Mouse (Mus musculus) liver, embryonic 12.5 days (tissue): ENCODE data around the gene B020031M17Rik. TPM values are rescaled to one million over a fixed set of nuclear protein-coding genes. Genes with fewer than 3 reads are reported as not detected.
"Not testable (repeated sequence)": the region's sequence is repeated elsewhere in the genome, so short reads cannot be mapped to it uniquely, and the experiment has no call there.

Source experiments
- ATAC-seq: fragments of 200-750 bp; cut with Nextera tagmentation; 2 replicates; pipeline ENCODE4 v1.8.0; 2017; ENCODE audit warnings: moderate number of reproducible peaks, mild to moderate bottlenecking, moderate library complexity
- H3K27ac ChIP-seq: fragments of 300-500 bp; sonication (generic); 2 replicates; pipeline ENCODE4 v1.5.1; 2016; ENCODE audit warnings: mild to moderate bottlenecking
- H3K27me3 ChIP-seq: fragments of 300-500 bp; sonication (generic); replicated peaks from 2 replicates; pipeline ENCODE4 v1.6.1; 2016; ENCODE audit warnings: mild to moderate bottlenecking, moderate library complexity
- H3K36me3 ChIP-seq: fragments of 300-500 bp; sonication (generic); 2 replicates; pipeline ENCODE4 v1.6.1; 2016; ENCODE audit warnings: mild to moderate bottlenecking, moderate library complexity
- H3K4me1 ChIP-seq: fragments of 300-500 bp; sonication (generic); 2 replicates; pipeline ENCODE4 v1.6.1; 2016
- H3K4me2 ChIP-seq: fragments of 300-500 bp; sonication (generic); 2 replicates; pipeline ENCODE4 v1.6.1; 2016; ENCODE audit warnings: mild to moderate bottlenecking, moderate library complexity
- H3K4me3 ChIP-seq: fragments of 300-500 bp; sonication (generic); 2 replicates; pipeline ENCODE4 v1.5.1; 2016; ENCODE audit warnings: mild to moderate bottlenecking, moderate library complexity
- H3K9ac ChIP-seq: fragments of 300-500 bp; sonication (generic); 2 replicates; pipeline ENCODE4 v1.6.1; 2016; ENCODE audit warnings: mild to moderate bottlenecking, moderate library complexity
- H3K9me3 ChIP-seq: fragments of 300-500 bp; sonication (generic); replicated peaks from 2 replicates; pipeline ENCODE4 v1.6.1; 2016; ENCODE audit warnings: mild to moderate bottlenecking, moderate library complexity
- WGBS: fragments of 180-500 bp; shearing (Covaris S2); methylation state at CpG from one replicate; pipeline ENCODE4 v1.1.7; 2016; ENCODE audit not compliant: insufficient replicate concordance; 5-methylcytosine and 5-hydroxymethylcytosine counted together
- polyA plus RNA-seq: library from polyadenylated mRNA; unstranded; fragments of >200 nt; fragmentation: Nextera tagmentation; extraction: Ambion mirVana; gene quantifications from 2 replicates; pipeline ENCODE4 v1.2.1, GENCODE M21; 2016

The B020031M17Rik gene
- polyA plus RNA-seq, 1 experiment from 2014 or later: not detected

GRCm38 (mm10) chr13:119929172-119929571, 21.4 kb downstream of the B020031M17Rik start, which contains the start of gene Gm21761:
Gene Gm21761 (minus strand): TSS chr13:119929272.
- not testable (repeated sequence) for H3K27ac ChIP-seq, H3K9me3 ChIP-seq, H3K27me3 ChIP-seq, H3K4me3 ChIP-seq, H3K4me1 ChIP-seq, ATAC-seq, H3K9ac ChIP-seq, H3K4me2 ChIP-seq, H3K36me3 ChIP-seq
- 100% methylated on average over 1 of the region's 5 CpGs for WGBS

DNA sequence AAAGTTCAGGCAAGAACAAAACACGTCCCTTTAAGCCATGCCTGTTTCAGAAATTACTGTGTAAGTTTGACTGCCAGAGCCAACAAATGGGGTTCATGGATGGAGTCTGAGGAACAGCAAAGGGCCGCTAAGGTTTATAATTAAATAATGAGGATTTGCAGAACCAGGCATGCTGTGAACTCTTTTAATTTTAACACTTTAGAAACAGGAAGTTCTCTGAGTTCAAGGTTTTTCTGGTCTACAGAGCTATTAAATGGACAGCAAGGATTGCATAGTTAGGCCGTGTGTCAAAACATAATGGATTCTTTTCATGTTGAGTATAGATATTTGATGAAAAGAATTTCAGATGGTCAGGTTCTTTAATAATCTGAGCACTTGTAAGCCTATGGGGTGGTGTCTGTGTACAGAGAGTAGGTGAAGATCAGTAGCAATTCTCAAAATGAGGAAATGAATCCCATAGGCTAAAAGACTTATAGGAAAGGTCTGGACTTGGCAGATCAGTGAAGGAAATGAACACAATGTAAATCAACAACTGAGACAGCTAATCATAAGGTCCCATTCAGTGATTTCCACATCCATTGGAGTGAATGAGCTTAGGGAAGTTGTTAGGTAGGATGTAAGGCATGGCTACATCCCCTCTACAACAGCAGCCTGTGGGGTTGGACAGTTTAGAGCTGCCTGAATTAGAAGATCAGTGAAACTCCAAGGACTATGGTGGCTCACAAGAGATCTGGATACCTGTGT, 25.8 kb downstream of the B020031M17Rik start:
- WGBS: 56% methylated on average over 3 of the region's 3 CpGs
- ATAC-seq: not testable (repeated sequence)

DNA sequence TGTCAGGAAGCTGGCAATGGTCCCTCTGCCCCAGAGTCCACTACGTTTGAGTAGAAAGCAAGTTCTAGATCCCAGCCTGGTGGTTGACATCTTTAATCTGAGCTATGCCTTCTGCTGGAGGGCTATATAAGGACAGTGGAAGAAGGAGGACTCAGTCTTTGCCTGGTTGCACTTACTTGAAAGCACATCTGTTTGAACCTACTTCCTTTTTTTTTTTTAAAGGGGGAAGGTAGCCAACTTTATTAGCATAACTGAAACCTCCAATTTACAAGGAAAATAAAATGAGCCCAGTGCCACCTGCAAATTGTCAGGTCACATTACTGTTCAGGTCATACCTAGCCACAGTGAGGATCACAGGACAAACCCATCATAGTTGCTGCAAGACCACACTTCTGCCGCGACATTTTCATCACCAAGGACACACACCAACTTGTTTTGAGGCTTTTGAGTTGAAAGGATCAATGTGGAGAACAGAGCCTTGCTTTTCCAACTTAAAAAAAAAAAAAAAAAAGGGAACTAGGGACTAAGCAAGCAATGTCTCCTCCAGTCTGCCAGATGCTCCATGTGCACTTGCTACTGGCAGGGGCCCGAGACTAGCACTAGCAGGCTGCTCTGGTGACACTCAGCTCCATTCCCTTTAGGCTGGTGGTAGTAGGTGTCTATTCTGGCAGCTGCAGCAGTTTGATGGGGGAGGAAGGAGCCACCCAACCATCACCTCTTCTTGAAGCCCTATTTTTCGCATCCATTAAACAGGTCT, 33.5 kb downstream of the B020031M17Rik start:
- H3K4me3 ChIP-seq, H3K9ac ChIP-seq, H3K4me2 ChIP-seq, H3K27me3 ChIP-seq, H3K36me3 ChIP-seq, H3K27ac ChIP-seq, H3K4me1 ChIP-seq, H3K9me3 ChIP-seq, ATAC-seq: not testable (repeated sequence)
- WGBS: 65% methylated on average over 4 of the region's 5 CpGs

More for the DNA sequence above, 25.8 kb downstream of the B020031M17Rik start:
- not testable (repeated sequence) for H3K9ac ChIP-seq, H3K4me1 ChIP-seq, H3K4me2 ChIP-seq, H3K27me3 ChIP-seq, H3K27ac ChIP-seq, H3K36me3 ChIP-seq, H3K4me3 ChIP-seq, H3K9me3 ChIP-seq

- not testable (repeated sequence) for H3K9me3 ChIP-seq, H3K27ac ChIP-seq, H3K36me3 ChIP-seq, H3K4me1 ChIP-seq, ATAC-seq, H3K27me3 ChIP-seq, H3K9ac ChIP-seq, H3K4me2 ChIP-seq, H3K4me3 ChIP-seq
- WGBS: 53% methylated on average over 2 of the region's 2 CpGs
Observed at GRCm38 (mm10) chr13:119916449-119916848, 34.2 kb downstream of the B020031M17Rik start.

Other genes starting within 250 kb of the B020031M17Rik start
- gene Nim1k, start 194.9 kb downstream of the B020031M17Rik start, polyA plus RNA-seq: 0.07 and 0.23 TPM in 2 replicates
- 25.5 and 28.4 TPM in 2 replicates for gene Zfp131, start 159.9 kb downstream of the B020031M17Rik start, polyA plus RNA-seq
- not detected in 2 replicates for gene AF067063, start 120.6 kb downstream of the B020031M17Rik start, polyA plus RNA-seq
- not detected in 2 replicates for gene D13Ertd608e, start 114.8 kb downstream of the B020031M17Rik start, polyA plus RNA-seq
- gene Tcstv1, start 56.0 kb downstream of the B020031M17Rik start, polyA plus RNA-seq: not detected in 2 replicates
- gene Gm21761, start 21.5 kb downstream of the B020031M17Rik start, polyA plus RNA-seq: not detected in 2 replicates
- gene Gm36079, start 76.2 kb upstream of the B020031M17Rik start, polyA plus RNA-seq: not detected in 2 replicates
- not detected in 2 replicates for gene Gm21188, start 101.4 kb upstream of the B020031M17Rik start, polyA plus RNA-seq
- not detected in 2 replicates for gene Gm20767, start 189.4 kb upstream of the B020031M17Rik start, polyA plus RNA-seq
- not detected in 2 replicates for gene Gm21818, start 221.6 kb upstream of the B020031M17Rik start, polyA plus RNA-seq